In the genomic region with DNA sequence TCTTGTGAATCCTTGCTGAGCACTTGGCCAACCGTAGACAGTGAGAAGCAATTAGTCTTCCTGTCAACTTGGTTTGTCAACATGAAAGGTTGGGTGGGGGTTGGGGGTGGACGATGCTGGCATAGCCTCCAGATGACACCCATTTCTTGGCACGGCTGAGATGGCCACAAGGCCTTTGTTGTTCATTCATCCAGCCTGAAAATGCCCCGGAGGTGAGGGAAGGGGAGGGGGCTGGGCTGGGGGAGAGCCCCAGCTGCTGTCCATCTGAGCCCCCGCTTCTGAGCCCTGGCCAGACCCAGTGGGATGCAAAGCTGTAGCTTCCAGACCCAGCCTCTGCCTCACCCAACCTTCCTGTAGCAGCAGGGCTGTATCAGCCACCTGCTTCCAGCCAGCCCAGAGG, we compare ENCODE assay signal across 15 mouse cellular contexts. TPM values are rescaled to one million over a fixed set of nuclear protein-coding genes. Genes with fewer than 3 reads are reported as not detected.
DNase-seq lines count a peak whose midpoint lies in the region; ATAC-seq lines count a peak whose summit lies in the region.
"Had no signal": no experiment of that assay in that cellular context is flagged by ENCODE, and none has a peak within 500 bp of the region (broad histone marks: within the 10 kb centered on the region; RNA-seq: fewer than 3 reads in every experiment).

No protein-coding gene starts in this region.

- DNase-seq in embryo, embryonic 11 days: peak; percentile 39
- no peak for DNase-seq in embryo, embryonic 10 days (ENCODE audit: low spot score)
- peak; percentile 78 for DNase-seq in neural tube, embryonic 11.5 days (ENCODE audit: low spot score)
- no peak for DNase-seq in heart, postnatal 25 days (ENCODE audit: low spot score)
- no peak for DNase-seq in urinary bladder, adult 18-20 months (ENCODE audit: low spot score in 2 of 2)
- no peak for DNase-seq in thymus, postnatal 10 days (ENCODE audit: low spot score in 2 of 2)
- DNase-seq: adrenal gland, postnatal 25 days; gastrocnemius, adult 2 months; heart, postnatal 14 days; kidney, adult 11 months; lung, embryonic 14.5 days had no signal

- peaks cover 22% of the 10 kb centered on the region for H3K4me1 ChIP-seq in forebrain, embryonic 13.5 days
- peaks cover 8% of the 10 kb centered on the region; the same call in 1 of the 2 replicates for H3K4me1 ChIP-seq in hindbrain, embryonic 16.5 days (ENCODE audit: control insufficient read depth, insufficient read depth, low read depth, low read length)
- peaks cover 16% of the 10 kb centered on the region; the same call in 1 of the 2 replicates for H3K4me1 ChIP-seq in neural tube, embryonic 11.5 days (ENCODE audit: control insufficient read depth, insufficient read depth, low read length)

- intact Hi-C loops in heart, postnatal 25 days (cut with DNase I): no loop called here

- no peak overlapping the region for H3K4me3 ChIP-seq in forebrain, embryonic 13.5 days
- no peak overlapping the region for H3K4me3 ChIP-seq in hindbrain, embryonic 16.5 days (ENCODE audit: low read length)
- no peak overlapping the region for H3K4me3 ChIP-seq in neural tube, embryonic 11.5 days (ENCODE audit: low read depth, low read length)
- H3K4me3 ChIP-seq: erythroblast, embryonic 14.5 days; gastrocnemius, adult 2 months; layer of hippocampus, adult 2 months had no signal

- no peaks in the 10 kb centered on the region for H3K36me3 ChIP-seq in forebrain, embryonic 13.5 days (ENCODE audit: poor library complexity, severe bottlenecking)
- no peaks in the 10 kb centered on the region for H3K36me3 ChIP-seq in hindbrain, embryonic 16.5 days (ENCODE audit: control insufficient read depth, insufficient read depth, low read length)
- H3K36me3 ChIP-seq in neural tube, embryonic 11.5 days (ENCODE audit: control insufficient read depth, insufficient read depth, low read length): no peaks in the 10 kb centered on the region

- no peak overlapping the region for H3K27ac ChIP-seq in forebrain, embryonic 13.5 days
- H3K27ac ChIP-seq in hindbrain, embryonic 16.5 days (ENCODE audit: low read depth, low read length): no peak overlapping the region
- 0 out of 2 replicates have a peak overlapping the region, but pooled peaks have one; percentile 23 for H3K27ac ChIP-seq in neural tube, embryonic 11.5 days (ENCODE audit: low read depth, low read length)
- H3K27ac ChIP-seq: gastrocnemius, adult 2 months; layer of hippocampus, adult 2 months had no signal

- no peaks in the 10 kb centered on the region for H3K9me3 ChIP-seq in forebrain, embryonic 13.5 days (replicated peaks)
- no peaks in the 10 kb centered on the region; the same call in 1 of the 2 replicates for H3K9me3 ChIP-seq in hindbrain, embryonic 16.5 days (ENCODE audit: control insufficient read depth, low read length)
- no peaks in the 10 kb centered on the region for H3K9me3 ChIP-seq in neural tube, embryonic 11.5 days (ENCODE audit: control insufficient read depth, low read length)

- H3K4me2 ChIP-seq in forebrain, embryonic 13.5 days: no peak overlapping the region
- H3K4me2 ChIP-seq in hindbrain, embryonic 16.5 days (ENCODE audit: low read length): no peak overlapping the region
- no peak overlapping the region for H3K4me2 ChIP-seq in neural tube, embryonic 11.5 days (ENCODE audit: low read depth)
- H3K4me2 ChIP-seq: lung, embryonic 14.5 days had no signal

- H3K27me3 ChIP-seq in forebrain, embryonic 13.5 days: no peaks in the 10 kb centered on the region
- no peaks in the 10 kb centered on the region for H3K27me3 ChIP-seq in hindbrain, embryonic 16.5 days (replicated peaks; ENCODE audit: control insufficient read depth, insufficient read depth, low read length)
- no peaks in the 10 kb centered on the region for H3K27me3 ChIP-seq in neural tube, embryonic 11.5 days (ENCODE audit: control insufficient read depth, insufficient read depth, low read length)

- H3K9ac ChIP-seq in forebrain, embryonic 13.5 days: no peak overlapping the region
- H3K9ac ChIP-seq in hindbrain, embryonic 16.5 days (ENCODE audit: low read depth, low read length): no peak overlapping the region
- no peak overlapping the region for H3K9ac ChIP-seq in neural tube, embryonic 11.5 days (ENCODE audit: low read length)
- H3K9ac ChIP-seq: lung, embryonic 14.5 days had no signal

- peak; percentile 48; the same call in 1 of the 2 replicates for ATAC-seq in forebrain, embryonic 13.5 days
- peak; percentile 88 for ATAC-seq in hindbrain, embryonic 16.5 days
- peak; percentile 78 for ATAC-seq in neural tube, embryonic 11.5 days (ENCODE audit: insufficient read depth, low FRiP score, low TSS enrichment)

- WGBS in forebrain, embryonic 13.5 days: 33% methylated on average over 5 of the region's 5 CpGs
- WGBS in hindbrain, embryonic 16.5 days: 14% methylated on average over 5 of the region's 5 CpGs
- WGBS in neural tube, embryonic 11.5 days: 14% methylated on average over 5 of the region's 5 CpGs

RNA-seq across cellular contexts. Expression of a gene that starts 38.2 kb away (rescaled TPM):
- 9.6 and 11.4 TPM in 2 replicates for polyA plus RNA-seq in forebrain, embryonic 13.5 days (2015; fragmentation: Nextera tagmentation; extraction: Ambion mirVana)
- 7.2 and 7.7 TPM in 2 replicates for polyA plus RNA-seq in hindbrain, embryonic 16.5 days (2015; fragmentation: Nextera tagmentation; extraction: Ambion mirVana)
- polyA plus RNA-seq in neural tube, embryonic 11.5 days (2014; fragmentation: Nextera tagmentation; extraction: Ambion mirVana): 16.4 and 21.2 TPM in 2 replicates
- 1 to 10 TPM; 5.2 to 6.0 TPM for total RNA-seq in heart, postnatal 25 days (2021)

Comparison
In these comparisons a context has a peak if more than half of its experiments do, and no peak if none do; other contexts are left out.
1. DNase-seq: peak in embryo, embryonic 11 days (single experiment) and neural tube, embryonic 11.5 days (single experiment); none in embryo, embryonic 10 days (single experiment), heart, postnatal 25 days (single experiment), urinary bladder, adult 18-20 months (0 of 2) and thymus, postnatal 10 days (0 of 2).
2. Peak in every context shown above with its lines, with median percentiles within 50 percentile points of each other: ATAC-seq.